Mouse (Mus musculus) embryonic facial prominence, embryonic 12.5 days (tissue): ENCODE measurements at regions not wholly inside any gene's neighbourhood (a gene's known extent, or its start where the extent isn't known, plus 50 kb on each side); places are given as distances from the start of the nearest gene placed in this dataset.

Source experiments
- ATAC-seq: fragments of 200-750 bp; cut with Nextera tagmentation; 2 replicates; pipeline ENCODE4 v1.8.0; 2017; ENCODE audit not compliant: insufficient number of reproducible peaks, insufficient read depth, low FRiP score, low TSS enrichment
- H3K27ac ChIP-seq: fragments of 300-500 bp; sonication (generic); 2 replicates; pipeline ENCODE4 v1.5.1; 2016; ENCODE audit warnings: mild to moderate bottlenecking
- H3K27me3 ChIP-seq: fragments of 300-500 bp; sonication (generic); 2 replicates; pipeline ENCODE4 v1.6.1; 2016; ENCODE audit warnings: mild to moderate bottlenecking, moderate library complexity
- H3K36me3 ChIP-seq: fragments of 300-500 bp; sonication (generic); 2 replicates; pipeline ENCODE4 v1.6.1; 2016; ENCODE audit warnings: mild to moderate bottlenecking
- H3K4me1 ChIP-seq: fragments of 300-500 bp; sonication (generic); 2 replicates; pipeline ENCODE4 v1.6.1; 2016
- H3K4me2 ChIP-seq: fragments of 300-500 bp; sonication (generic); replicated peaks from 2 replicates; pipeline ENCODE4 v1.6.1; 2016; ENCODE audit warnings: mild to moderate bottlenecking, moderate library complexity
- H3K4me3 ChIP-seq: fragments of 300-500 bp; sonication (generic); 2 replicates; pipeline ENCODE4 v1.5.1; 2016; ENCODE audit warnings: mild to moderate bottlenecking
- H3K9ac ChIP-seq: fragments of 300-500 bp; sonication (generic); 2 replicates; pipeline ENCODE4 v1.6.1; 2016; ENCODE audit warnings: mild to moderate bottlenecking, moderate library complexity
- H3K9me3 ChIP-seq: fragments of 300-500 bp; sonication (generic); 2 replicates; pipeline ENCODE4 v1.6.1; 2016; ENCODE audit warnings: mild to moderate bottlenecking, moderate library complexity
- WGBS: fragments of 180-500 bp; shearing (Covaris S2); methylation state at CpG from one replicate; pipeline ENCODE4 v1.1.7; 2016; 5-methylcytosine and 5-hydroxymethylcytosine counted together

- Histone ChIP-seq H3K27me3 (no peaks in the 10 kb centered on the region), H3K9ac (no peak overlapping the region), H3K4me1 (no peaks in the 10 kb centered on the region), H3K4me2 (no peak overlapping the region), H3K9me3 (no peaks in the 10 kb centered on the region), H3K36me3 (no peaks in the 10 kb centered on the region), H3K4me3 (no peak overlapping the region), H3K27ac (no peak overlapping the region)
- no peak for ATAC-seq
- WGBS: 91% methylated on average over 2 of the region's 2 CpGs
These were observed 397.3 kb upstream of the Alcam start for GRCm38 (mm10) chr16:52851129-52851528.

GRCm38 (mm10) chr16:52818976-52819375, 365.1 kb upstream of the Alcam start:
- H3K36me3 ChIP-seq: no peaks in the 10 kb centered on the region
- no peaks in the 10 kb centered on the region for H3K4me1 ChIP-seq
- WGBS: 16% methylated on average over 1 of the region's 1 CpGs
- no peak overlapping the region for H3K9ac ChIP-seq
- no peak overlapping the region for H3K4me2 ChIP-seq
- no peak for ATAC-seq
- no peaks in the 10 kb centered on the region for H3K27me3 ChIP-seq
- no peak overlapping the region for H3K27ac ChIP-seq
- H3K4me3 ChIP-seq: no peak overlapping the region
- no peaks in the 10 kb centered on the region for H3K9me3 ChIP-seq

GRCm38 (mm10) chr16:52811219-52811618, 357.3 kb upstream of the Alcam start:
- Histone ChIP-seq H3K9me3 (no peaks in the 10 kb centered on the region), H3K27me3 (no peaks in the 10 kb centered on the region)

GRCm38 (mm10) chr16:52804365-52804764, 350.5 kb upstream of the Alcam start:
- no peak overlapping the region for H3K9ac ChIP-seq

More at GRCm38 (mm10) chr16:52811219-52811618, 357.3 kb upstream of the Alcam start:
- no peak overlapping the region for H3K4me3 ChIP-seq
- no peaks in the 10 kb centered on the region for H3K36me3 ChIP-seq
- ATAC-seq: no peak
- 35% methylated on average over 3 of the region's 3 CpGs for WGBS
- no peak overlapping the region for H3K9ac ChIP-seq
- no peak overlapping the region for H3K4me2 ChIP-seq
- no peak overlapping the region for H3K27ac ChIP-seq
- no peaks in the 10 kb centered on the region for H3K4me1 ChIP-seq

GRCm38 (mm10) chr16:52799715-52800392, 346.0 kb upstream of the Alcam start:
- 38% methylated on average over 4 of the region's 4 CpGs for WGBS
- no peak for ATAC-seq
- no peaks in the 10 kb centered on the region for H3K36me3 ChIP-seq

More at GRCm38 (mm10) chr16:52804365-52804764, 350.5 kb upstream of the Alcam start:
- no peaks in the 10 kb centered on the region for H3K36me3 ChIP-seq
- no peaks in the 10 kb centered on the region for H3K9me3 ChIP-seq
- H3K27me3 ChIP-seq: no peaks in the 10 kb centered on the region
- no peak overlapping the region for H3K27ac ChIP-seq
- no peak overlapping the region for H3K4me2 ChIP-seq
- no peak for ATAC-seq
- H3K4me3 ChIP-seq: no peak overlapping the region
- H3K4me1 ChIP-seq: no peaks in the 10 kb centered on the region

GRCm38 (mm10) chr16:52795184-52795583, 341.3 kb upstream of the Alcam start:
- no peaks in the 10 kb centered on the region for H3K4me1 ChIP-seq
- no peak overlapping the region for H3K27ac ChIP-seq
- no peak overlapping the region for H3K4me3 ChIP-seq
- H3K9ac ChIP-seq: no peak overlapping the region
- no peaks in the 10 kb centered on the region for H3K9me3 ChIP-seq
- WGBS: 85% methylated on average over 1 of the region's 1 CpGs
- ATAC-seq: no peak
- no peak overlapping the region for H3K4me2 ChIP-seq
- no peaks in the 10 kb centered on the region for H3K36me3 ChIP-seq
- H3K27me3 ChIP-seq: no peaks in the 10 kb centered on the region

More at GRCm38 (mm10) chr16:52799715-52800392, 346.0 kb upstream of the Alcam start:
- no peak overlapping the region for H3K9ac ChIP-seq
- no peaks in the 10 kb centered on the region for H3K27me3 ChIP-seq
- no peak overlapping the region for H3K27ac ChIP-seq
- no peaks in the 10 kb centered on the region for H3K4me1 ChIP-seq
- H3K4me2 ChIP-seq: no peak overlapping the region
- H3K9me3 ChIP-seq: no peaks in the 10 kb centered on the region
- no peak overlapping the region for H3K4me3 ChIP-seq

- no peak overlapping the region for H3K27ac ChIP-seq
- H3K4me1 ChIP-seq: no peaks in the 10 kb centered on the region
- H3K4me3 ChIP-seq: no peak overlapping the region
- H3K9ac ChIP-seq: no peak overlapping the region
- no peak overlapping the region for H3K4me2 ChIP-seq
- H3K27me3 ChIP-seq: no peaks in the 10 kb centered on the region
- 73% methylated on average over 1 of the region's 1 CpGs for WGBS
- no peak for ATAC-seq
- H3K36me3 ChIP-seq: no peaks in the 10 kb centered on the region
- no peaks in the 10 kb centered on the region for H3K9me3 ChIP-seq
These were observed 336.1 kb upstream of the Alcam start for GRCm38 (mm10) chr16:52789946-52790345.

GRCm38 (mm10) chr16:52747744-52748143, 293.9 kb upstream of the Alcam start:
- H3K4me1 ChIP-seq: no peaks in the 10 kb centered on the region
- no peaks in the 10 kb centered on the region for H3K9me3 ChIP-seq
- H3K27me3 ChIP-seq: no peaks in the 10 kb centered on the region
- ATAC-seq: no peak
- no peak overlapping the region for H3K4me3 ChIP-seq
- 89% methylated on average over 3 of the region's 3 CpGs for WGBS
- H3K27ac ChIP-seq: no peak overlapping the region
- H3K36me3 ChIP-seq: no peaks in the 10 kb centered on the region
- no peak overlapping the region for H3K4me2 ChIP-seq
- no peak overlapping the region for H3K9ac ChIP-seq

GRCm38 (mm10) chr16:52746186-52746585, 292.3 kb upstream of the Alcam start:
- Histone ChIP-seq H3K4me3 (no peak overlapping the region), H3K27me3 (no peaks in the 10 kb centered on the region), H3K27ac (no peak overlapping the region), H3K9me3 (no peaks in the 10 kb centered on the region), H3K9ac (no peak overlapping the region), H3K36me3 (no peaks in the 10 kb centered on the region), H3K4me2 (no peak overlapping the region), H3K4me1 (no peaks in the 10 kb centered on the region)
- WGBS: 46% methylated on average over 3 of the region's 3 CpGs
- no peak for ATAC-seq

GRCm38 (mm10) chr16:52744720-52745119, 290.8 kb upstream of the Alcam start:
- H3K4me1 ChIP-seq: no peaks in the 10 kb centered on the region
- no peaks in the 10 kb centered on the region for H3K9me3 ChIP-seq
- ATAC-seq: no peak

GRCm38 (mm10) chr16:52742166-52742565, 288.3 kb upstream of the Alcam start:
- ATAC-seq: no peak
- Histone ChIP-seq H3K9ac (no peak overlapping the region), H3K4me3 (no peak overlapping the region), H3K27me3 (no peaks in the 10 kb centered on the region), H3K4me2 (no peak overlapping the region), H3K27ac (no peak overlapping the region), H3K36me3 (no peaks in the 10 kb centered on the region), H3K9me3 (no peaks in the 10 kb centered on the region), H3K4me1 (no peaks in the 10 kb centered on the region)
- WGBS: 61% methylated on average over 3 of the region's 3 CpGs

More at GRCm38 (mm10) chr16:52744720-52745119, 290.8 kb upstream of the Alcam start:
- Histone ChIP-seq H3K9ac (no peak overlapping the region), H3K4me2 (no peak overlapping the region), H3K27me3 (no peaks in the 10 kb centered on the region), H3K27ac (no peak overlapping the region), H3K36me3 (no peaks in the 10 kb centered on the region), H3K4me3 (no peak overlapping the region)
- 73% methylated on average over 5 of the region's 5 CpGs for WGBS

- Histone ChIP-seq H3K4me2 (no peak overlapping the region), H3K27ac (0 out of 2 replicates have a peak overlapping the region, but pooled peaks have one; percentile 41), H3K4me3 (no peak overlapping the region), H3K36me3 (no peaks in the 10 kb centered on the region), H3K9ac (no peak overlapping the region), H3K4me1 (no peaks in the 10 kb centered on the region), H3K27me3 (no peaks in the 10 kb centered on the region), H3K9me3 (no peaks in the 10 kb centered on the region)
- 0 out of 2 replicates have a peak, but pooled peaks have one; percentile 64 for ATAC-seq
- WGBS: 58% methylated on average over 3 of the region's 3 CpGs
These were observed 272.4 kb upstream of the Alcam start for GRCm38 (mm10) chr16:52726120-52726844.
